Mouse (Mus musculus) retina, postnatal 1 day (tissue): ENCODE data around the gene Ern1.
A peak's percentile ranks its signal among the peaks of the same experiment; 100 is the strongest.

Experiments
- DNase-seq: peaks from one replicate; pipeline ENCODE4 v3.0.0-alpha.2; 2012

Ern1 gene

GRCm38 (mm10) chr11:106487733-106488115 lies at the start of gene Ern1:
Ern1 (minus strand) TSS chr11:106487852.
- DNase-seq = peak; percentile 95

DNA sequence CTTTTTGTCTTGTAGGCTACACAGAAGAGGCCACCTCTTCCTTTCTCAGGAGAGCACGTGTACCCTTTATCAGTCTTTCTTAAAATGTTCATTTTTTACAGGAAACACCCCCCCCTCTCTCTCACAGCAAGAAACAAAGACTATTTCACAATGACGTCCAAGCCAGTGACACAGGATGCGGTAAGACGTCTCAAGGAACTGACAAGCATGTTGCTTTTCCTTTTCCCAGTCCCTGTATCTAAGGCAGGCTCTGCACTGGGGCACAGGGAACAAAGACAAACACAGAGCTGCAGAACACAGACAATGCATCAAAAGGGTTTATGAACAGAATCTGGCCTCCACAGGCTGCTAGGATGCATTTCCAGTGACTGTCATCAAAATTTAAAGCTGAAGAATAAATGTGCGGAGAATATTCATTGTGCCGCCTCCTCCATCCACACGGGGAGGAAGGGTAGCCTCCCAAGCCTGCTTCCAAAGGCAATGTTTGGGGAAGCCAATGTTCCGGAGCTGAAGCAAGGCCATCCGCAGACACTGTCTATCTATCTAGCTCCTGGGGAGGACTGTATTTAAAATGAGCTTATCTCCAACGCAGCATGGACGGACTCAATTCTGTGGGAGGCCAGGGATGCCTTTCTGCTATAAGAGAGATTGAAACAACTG lies 48.7 kb upstream of the Ern1 start:
- DNase-seq = no peak

DNA sequence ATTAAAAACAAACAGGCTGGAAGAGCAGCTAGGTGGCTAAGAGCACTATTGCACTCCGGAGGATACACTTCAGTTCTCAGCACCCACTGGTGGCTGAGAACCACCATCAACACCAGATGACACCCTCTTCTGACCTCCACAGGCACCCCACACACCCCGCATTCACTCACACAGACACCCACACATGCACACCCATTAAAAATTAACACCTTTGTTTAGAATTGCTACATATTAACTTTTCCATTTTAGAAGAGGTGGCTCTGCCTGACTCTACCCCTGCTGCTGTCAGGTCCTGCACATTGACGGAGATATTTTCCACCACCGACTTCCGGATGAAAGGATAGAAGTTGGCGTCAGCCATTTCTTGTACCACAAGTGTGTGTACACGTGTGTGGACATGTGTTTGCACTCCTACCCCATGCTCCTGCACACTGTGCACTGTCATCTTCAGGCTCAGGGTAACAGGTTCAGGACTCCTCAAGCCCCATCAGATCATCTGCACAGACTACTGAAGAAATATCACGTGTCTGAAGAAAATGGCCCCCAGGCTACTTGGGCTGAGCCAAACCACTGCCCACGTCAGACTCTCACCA lies 48.1 kb upstream of the Ern1 start:
- DNase-seq = no peak

DNA sequence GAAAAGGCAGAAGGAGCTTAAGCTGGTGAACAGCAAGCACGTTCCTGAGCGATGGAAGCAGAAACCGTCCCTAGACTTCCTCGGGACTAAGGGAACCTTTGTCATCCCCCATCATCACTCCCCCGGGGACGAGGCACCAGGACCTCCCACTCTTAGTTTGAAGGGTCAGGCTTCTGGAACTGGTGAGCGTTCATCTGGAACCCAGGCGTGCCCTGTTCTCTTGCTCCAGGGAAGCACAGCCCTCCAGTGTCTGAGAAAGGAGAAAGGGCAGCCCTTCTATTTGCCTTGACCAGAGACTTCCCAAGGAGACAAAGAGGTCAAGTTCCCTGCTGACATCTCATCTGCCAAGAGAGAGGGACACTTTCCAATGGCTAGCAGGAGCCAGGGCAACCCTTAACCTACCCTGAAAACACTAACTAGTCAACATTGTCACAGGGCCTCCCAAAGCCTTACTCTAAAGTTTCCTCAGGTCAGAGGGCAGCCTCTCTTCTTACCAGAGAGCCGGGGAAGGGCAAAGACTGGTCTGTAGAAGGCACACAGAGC lies 44.7 kb upstream of the Ern1 start:
- DNase-seq = no peak

GRCm38 (mm10) chr11:106529786-106530185 lies 42.1 kb upstream of the Ern1 start:
- no peak for DNase-seq

- peak; percentile 35 for DNase-seq
Measured at GRCm38 (mm10) chr11:106529113-106529512, 41.5 kb upstream of the Ern1 start.

GRCm38 (mm10) chr11:106527926-106528325 lies 40.3 kb upstream of the Ern1 start:
- DNase-seq = no peak

- no peak for DNase-seq
Measured at GRCm38 (mm10) chr11:106527147-106527821, 39.6 kb upstream of the Ern1 start.

- peak; percentile 19 for DNase-seq
Measured at GRCm38 (mm10) chr11:106522538-106522937, 34.9 kb upstream of the Ern1 start.

GRCm38 (mm10) chr11:106521612-106522011 lies 34.0 kb upstream of the Ern1 start:
- no peak for DNase-seq

DNA sequence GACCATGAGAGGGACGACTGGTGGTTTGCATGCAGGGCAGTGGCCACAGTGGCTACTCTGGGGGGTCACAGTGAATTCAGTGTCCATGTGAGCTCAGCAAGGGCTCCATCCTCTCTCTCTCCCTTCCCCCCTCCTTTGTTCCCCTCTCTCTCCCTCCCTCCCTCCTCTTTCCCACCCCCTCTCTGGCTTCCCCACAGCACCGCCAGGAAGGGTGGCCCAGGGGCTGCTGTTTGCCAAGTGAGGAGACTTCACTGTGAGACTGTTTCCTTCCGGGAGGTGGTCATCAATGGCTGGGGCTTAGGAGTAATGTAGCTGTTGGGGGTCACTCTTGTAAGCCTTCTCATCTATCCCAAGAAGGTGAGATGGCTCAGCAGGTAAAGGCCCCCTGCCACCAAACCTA lies 32.8 kb upstream of the Ern1 start:
- no peak for DNase-seq

DNA sequence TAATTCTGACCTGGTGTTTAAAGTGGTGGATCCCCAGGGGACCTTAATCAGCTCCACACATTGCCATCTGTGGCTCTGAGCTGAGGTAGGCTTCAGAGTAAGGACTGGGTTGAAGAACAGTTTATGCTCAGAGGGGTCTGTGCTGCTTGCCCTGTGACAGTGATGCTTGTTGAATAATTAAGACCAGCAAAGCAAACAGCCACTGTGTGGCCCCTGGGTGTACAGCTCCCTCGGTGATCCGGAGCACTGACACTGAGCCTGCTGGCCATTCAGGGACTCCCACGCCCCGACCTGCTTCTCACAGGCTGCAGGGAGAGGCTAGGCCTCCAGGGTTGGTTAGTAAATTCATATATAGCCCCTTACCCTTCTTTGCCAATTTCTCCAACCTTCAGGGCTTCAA lies 31.9 kb upstream of the Ern1 start:
- peak; percentile 11 for DNase-seq

DNA sequence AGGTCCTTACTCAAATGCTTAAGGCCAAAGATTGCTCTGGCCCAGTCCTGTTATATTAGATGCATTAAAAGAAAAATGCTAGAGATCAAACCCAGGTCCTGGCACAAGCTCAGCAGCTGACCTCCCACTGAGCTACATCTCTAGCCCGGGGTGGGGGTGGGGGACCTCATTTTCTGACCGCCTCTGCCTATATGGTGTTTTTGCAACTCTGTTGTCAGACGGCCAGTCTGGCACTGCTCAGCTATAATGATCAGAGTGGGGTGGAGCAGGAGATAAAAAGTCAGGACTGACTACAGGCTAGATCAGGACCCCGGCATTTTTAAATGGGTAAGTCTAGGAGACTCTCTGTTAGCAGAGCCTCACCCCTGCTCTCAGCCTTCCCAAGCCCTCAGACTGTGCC lies 30.7 kb upstream of the Ern1 start:
- DNase-seq = no peak

DNA sequence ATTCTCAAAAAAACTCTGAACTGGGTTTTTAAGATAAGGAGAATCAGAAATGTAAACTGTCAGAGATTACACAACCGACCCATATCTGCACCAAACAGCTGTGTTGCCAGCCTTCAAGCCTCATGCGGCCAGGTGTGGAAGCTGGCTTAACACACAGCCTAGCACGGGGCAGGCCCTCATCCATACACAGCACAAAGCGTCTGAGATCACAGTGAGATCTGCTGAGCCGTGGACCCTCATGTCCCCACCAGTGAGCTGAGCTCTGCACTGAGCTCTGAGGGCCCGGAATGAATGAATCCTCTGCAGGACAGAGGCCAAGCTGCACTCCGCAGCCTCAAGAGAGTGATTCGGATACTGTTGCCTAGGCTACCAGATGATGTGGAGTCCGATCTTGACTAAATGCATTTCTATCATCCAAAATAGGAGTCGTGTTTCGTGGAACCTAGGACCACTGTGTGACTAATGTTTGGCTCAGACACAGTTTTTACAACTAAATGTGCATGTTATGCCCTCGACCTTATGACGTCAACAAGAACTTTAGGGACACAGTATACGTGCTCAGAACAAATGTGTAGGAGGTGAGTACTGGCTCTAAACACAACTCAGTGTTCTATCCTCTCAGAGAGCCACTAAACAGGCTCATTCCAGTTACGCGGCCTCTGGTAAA lies 27.6 kb upstream of the Ern1 start:
- DNase-seq = no peak

DNA sequence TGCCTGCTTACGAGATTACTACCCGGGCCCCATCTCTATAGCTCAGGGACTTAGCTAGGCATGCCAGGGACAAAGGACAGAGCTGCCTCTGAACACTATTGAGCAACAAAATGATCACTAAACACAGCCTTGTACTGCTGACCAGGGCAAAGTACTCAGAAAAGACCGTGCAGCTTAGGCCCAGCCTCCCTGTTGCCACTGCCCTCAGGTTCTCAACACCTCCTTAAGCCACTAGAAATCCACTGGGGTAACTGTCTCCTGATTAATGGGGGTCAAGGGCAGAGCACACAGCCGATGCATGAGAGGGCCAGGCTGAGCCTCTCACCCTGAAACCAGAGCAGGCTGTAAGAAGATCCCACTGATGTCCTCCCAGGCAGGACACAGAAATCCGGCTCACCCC lies 26.8 kb upstream of the Ern1 start:
- no peak for DNase-seq

- peak; percentile 69 for DNase-seq
Measured at GRCm38 (mm10) chr11:106513166-106513565, 25.5 kb upstream of the Ern1 start.

DNA sequence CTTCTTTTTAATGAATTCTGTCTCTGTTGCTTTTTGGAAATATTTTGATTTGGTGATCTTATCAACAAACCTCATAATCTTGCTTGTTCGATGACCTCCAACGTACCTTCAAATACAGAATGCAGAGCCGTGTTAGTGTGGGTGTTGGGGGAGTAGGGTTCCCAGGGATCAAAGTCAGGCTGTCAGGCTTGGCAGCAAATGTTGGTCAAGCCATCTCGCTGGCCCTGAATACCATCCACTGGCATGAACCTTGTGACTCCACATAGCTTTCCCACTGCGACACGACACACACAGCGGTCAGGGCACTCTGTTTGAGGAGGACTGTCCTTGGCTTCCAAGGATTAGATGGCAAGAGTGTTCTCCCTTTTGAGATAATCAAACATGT lies 24.3 kb upstream of the Ern1 start:
- no peak for DNase-seq

DNA sequence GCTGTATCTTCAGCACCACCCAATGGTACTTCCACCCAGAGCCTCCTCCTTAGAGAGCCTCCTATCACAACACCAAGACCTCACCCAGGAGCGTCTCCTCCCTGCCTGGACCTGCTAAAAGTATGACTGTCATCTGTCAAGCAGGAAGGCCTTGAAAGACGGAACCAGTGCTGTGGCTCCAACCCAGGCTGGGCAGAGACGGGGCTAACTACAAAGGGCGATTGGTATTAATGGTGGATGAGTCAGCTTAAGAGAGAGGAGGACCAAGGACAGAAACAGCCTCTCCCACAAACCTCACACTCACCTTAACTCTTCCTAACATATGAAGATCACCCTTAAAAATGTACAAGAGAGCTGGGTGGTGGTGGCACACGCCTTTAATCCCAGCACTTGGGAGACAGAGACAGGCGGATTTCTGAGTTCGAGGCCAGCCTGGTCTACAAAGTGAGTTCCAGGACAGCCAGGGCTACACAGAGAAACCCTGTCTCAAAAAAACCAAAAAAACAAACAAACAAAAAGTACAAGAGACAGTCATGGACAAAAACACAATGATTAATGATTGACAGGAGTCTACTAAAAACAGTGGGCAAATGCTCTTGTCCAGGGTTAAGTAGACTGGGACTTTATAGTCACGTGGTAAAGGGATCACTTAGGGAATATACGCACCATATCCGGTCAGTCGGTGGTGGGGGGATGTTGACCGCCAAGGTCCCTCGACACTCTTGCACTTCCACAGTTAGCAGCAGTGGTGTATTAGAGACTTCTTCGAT lies 23.8 kb upstream of the Ern1 start:
- DNase-seq = no peak

GRCm38 (mm10) chr11:106507638-106508037 lies 20.0 kb upstream of the Ern1 start:
- DNase-seq = no peak

DNA sequence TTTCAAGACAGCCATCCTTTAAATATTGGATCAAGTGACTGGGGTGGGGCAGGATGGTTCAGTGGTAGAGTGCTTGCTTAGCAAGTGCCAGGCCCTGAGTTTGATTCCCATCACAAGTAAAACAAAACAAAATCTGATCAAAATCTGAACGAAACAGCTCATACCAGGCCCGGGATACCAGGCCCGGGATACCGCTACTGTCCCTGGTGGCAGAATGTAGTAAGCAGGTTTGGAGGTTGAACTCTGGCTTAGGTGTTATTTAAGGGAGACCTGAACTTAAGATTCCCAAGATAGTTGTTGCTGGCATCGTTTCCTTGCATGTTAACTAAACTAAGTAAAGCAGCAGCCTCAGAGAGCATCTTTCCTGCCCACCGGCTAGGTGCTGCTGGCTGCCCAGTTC lies 18.6 kb upstream of the Ern1 start:
- DNase-seq = no peak

DNA sequence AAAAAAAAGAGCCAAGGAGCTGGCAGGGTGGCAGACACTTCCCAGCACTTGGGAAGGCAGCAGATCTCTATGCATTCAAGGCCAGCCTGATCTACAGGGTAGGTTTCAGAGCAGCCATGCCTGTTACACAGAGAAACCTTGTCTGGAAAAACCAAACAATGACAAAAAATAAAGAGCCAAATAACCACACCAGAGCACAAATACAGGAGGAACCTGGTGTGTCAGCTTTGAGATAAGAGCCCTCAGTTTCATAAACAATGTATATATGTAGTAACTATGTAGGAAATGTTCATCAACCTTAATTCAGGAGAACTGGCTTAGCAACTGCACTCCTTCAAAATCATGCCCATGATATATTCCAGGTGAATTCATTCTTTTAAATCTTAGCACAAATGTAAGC lies 16.5 kb upstream of the Ern1 start:
- no peak for DNase-seq

- no peak for DNase-seq
Measured at GRCm38 (mm10) chr11:106503425-106503717, 15.7 kb upstream of the Ern1 start.
